Mouse (Mus musculus): ENCODE results near the gene Upp2.

- TF ChIP-seq CTCF (IDR thresholded peaks at IDR 0.05; ENCODE audit: low read depth, low read length) = no peak
- TF ChIP-seq POLR2AphosphoS5 (IDR thresholded peaks at IDR 0.05; ENCODE audit: insufficient replicate concordance, low read depth, low read length) = no peak
- no peak for TF ChIP-seq GATA1 (IDR thresholded peaks at IDR 0.05; ENCODE audit: borderline replicate concordance, low read length)
- TF ChIP-seq TAL1 (conservative IDR thresholded peaks at IDR 0.05; ENCODE audit: low read depth, low read length) = no peak
Observed at GRCm38 (mm10) chr2:58604791-58605190, 37.7 kb downstream of the Upp2 start.
